Mouse (Mus musculus) layer of hippocampus, adult 9-10 months (tissue): Measurements from ENCODE around the gene Slc35f6.

Source experiments
- DNase-seq: peaks from one replicate; pipeline ENCODE4 v3.0.0; 2022; ENCODE audit warnings: low spot score

Gene Slc35f6

GRCm38 (mm10) chr5:30647815-30648560 lies at the start of gene Slc35f6:
TSS of gene Slc35f6 (plus strand) at chr5:30647933.
- peak; percentile 87 for DNase-seq

- no peak for DNase-seq
Measured at GRCm38 (mm10) chr5:30601397-30601796, 46.3 kb upstream of the Slc35f6 start.

DNA sequence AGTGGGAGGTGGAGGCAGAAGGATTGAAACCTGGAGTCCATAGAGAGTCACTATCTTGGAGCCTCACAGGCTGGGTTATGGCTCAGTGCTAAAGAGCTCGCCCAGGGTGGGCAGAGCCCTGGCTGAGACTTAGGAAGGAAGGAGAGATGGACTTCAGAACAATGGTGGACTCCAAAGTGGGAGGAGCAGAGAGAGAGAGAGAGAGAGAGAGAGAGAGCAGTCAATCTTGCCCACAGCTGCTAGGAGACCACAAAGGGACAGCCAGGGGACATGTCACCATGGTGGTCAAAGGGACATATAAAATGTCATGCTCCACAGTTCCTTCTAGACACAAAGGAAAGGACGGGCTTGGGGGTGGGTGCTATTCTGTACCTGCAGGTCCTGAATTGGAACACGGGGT lies 44.5 kb upstream of the Slc35f6 start:
- no peak for DNase-seq

DNA sequence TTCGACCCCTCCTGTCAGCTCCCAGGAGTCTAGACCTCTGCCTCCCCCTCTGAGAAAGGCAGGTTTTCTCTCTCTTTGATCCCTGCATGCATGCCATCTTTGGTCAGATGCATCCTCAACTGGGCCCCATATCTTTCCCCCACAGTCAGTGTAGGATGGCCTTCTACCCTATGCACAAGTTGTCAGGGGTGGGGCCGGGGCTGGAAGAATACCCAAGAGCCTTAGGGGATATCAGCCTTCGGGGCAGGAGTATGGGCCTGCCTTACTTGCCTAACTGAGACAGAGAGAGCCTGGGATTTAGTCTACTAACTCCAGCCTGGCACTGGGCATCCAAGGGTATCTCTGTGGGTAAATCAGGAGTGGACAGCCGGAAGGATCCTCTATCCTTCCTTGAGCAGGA lies 43.8 kb upstream of the Slc35f6 start:
- DNase-seq: no peak

DNA sequence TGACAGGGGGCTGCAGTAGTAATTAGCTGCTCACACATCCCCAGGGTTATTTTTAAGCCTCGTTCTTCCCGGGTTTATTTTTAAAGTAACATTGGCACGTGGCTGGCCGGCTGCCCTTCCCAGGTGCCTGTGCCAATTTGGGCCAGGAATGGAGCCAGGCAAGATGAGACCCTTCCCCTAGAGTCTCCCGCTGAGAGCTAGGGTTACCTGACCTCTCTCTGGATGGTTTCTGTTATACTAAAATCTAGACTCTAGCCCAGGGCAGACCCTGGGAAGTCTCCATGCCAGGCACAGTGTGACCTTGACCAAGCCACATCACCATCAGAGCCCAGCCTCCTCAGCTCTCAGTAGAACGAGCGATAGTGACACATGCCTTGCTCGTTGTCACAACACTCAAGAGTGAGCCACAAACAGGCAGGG lies 43.0 kb upstream of the Slc35f6 start:
- no peak for DNase-seq

GRCm38 (mm10) chr5:30605649-30606048 lies 42.1 kb upstream of the Slc35f6 start:
- DNase-seq: no peak

DNA sequence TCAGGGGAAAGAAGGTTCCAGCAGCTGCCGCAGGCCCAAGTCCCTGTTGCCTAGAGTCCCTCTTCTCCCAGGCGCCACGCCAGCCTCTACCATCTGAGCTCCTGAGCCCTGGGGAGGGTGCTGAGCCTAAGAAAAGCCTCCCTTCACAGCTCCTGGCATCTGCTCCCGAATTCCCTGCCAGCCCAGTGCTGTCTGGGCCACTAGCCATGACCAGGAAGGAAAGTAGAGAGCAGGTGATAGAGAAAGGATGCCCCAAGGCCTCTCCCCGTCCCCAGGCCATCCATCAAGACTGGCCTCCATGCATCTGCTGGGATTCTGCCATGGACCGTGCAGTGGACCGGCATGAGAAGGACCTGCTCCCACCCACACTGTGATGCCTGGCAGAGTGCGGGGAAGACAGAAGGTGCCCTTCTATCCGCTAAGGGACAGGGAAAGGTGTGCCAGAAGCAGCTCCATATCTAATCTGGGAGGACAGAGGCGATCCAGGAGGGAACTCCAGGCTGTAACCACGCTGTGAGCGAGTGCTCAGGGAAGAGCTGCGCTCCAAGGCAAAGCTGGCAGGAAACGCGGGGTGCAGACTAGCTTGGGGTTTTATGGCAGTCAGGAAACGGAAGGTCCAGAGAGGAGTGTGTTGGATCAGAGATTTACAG lies 41.2 kb upstream of the Slc35f6 start:
- no peak for DNase-seq

GRCm38 (mm10) chr5:30609094-30609493 lies 38.6 kb upstream of the Slc35f6 start:
- no peak for DNase-seq

- no peak for DNase-seq
Measured at GRCm38 (mm10) chr5:30609918-30610645, 37.7 kb upstream of the Slc35f6 start.

- no peak for DNase-seq
Measured at GRCm38 (mm10) chr5:30611091-30611490, 36.6 kb upstream of the Slc35f6 start.

DNA sequence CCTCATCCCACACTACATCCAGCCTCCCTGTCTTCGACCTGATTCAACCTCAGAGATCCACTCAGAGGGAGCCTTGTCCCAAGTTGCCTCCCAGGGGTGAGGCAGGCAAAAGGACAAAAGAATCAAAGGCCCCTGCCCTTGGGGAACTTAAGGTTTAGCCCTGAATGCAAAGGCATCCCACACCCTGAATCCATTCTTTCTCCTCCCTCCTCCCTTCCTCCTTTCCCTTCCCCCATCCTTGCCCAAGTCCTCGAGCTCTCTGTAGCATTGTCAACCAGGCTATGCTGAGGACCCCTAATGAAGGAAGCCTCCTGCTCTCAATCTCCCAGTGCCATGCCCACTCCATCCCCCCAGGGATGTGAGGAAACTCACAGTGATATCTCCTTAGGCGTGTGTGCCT lies 36.0 kb upstream of the Slc35f6 start:
- no peak for DNase-seq

GRCm38 (mm10) chr5:30612575-30612974 lies 35.2 kb upstream of the Slc35f6 start:
- no peak for DNase-seq

DNA sequence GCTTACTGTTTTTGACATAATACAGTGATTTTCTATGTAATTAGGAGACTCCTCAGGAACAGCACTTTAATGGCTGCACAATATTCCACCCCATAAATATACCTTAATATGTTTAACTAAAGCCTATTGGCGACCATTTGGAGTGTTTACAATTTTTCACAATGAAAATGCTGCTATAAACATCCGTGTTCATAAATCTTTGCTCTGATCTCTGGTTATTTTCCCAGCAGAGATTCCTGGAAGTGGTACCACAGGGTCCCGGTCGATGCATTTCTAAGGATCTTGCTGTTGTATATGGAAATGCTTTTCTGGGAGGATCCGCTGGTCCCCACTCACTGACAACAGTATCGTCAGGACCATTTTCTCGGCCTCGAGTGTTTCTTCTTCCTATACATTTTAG lies 34.5 kb upstream of the Slc35f6 start:
- no peak for DNase-seq

DNA sequence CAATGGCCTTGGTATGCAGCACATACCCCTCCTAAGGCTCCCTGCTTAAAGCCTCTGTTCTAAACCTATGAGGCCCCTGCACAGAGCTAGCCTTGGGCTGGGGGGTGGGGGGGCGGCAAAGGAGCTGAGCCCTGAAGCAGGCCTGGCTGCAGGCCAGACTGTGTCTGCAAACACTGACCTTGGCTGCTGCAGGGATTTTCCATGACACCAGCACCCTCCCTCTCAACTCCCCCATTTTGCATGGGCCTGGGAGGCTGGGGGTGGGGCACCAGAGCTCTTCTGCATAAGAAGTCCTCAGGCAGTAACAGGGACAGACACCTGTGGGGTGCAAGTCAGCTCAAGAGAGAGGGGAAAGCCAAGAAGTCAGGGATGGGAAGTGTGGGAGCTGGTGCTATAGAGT lies 33.5 kb upstream of the Slc35f6 start:
- DNase-seq: no peak

GRCm38 (mm10) chr5:30615416-30615815 lies 32.3 kb upstream of the Slc35f6 start:
- no peak for DNase-seq

GRCm38 (mm10) chr5:30615819-30616218 lies 31.9 kb upstream of the Slc35f6 start:
- no peak for DNase-seq

GRCm38 (mm10) chr5:30616644-30617043 lies 31.1 kb upstream of the Slc35f6 start:
- no peak for DNase-seq

DNA sequence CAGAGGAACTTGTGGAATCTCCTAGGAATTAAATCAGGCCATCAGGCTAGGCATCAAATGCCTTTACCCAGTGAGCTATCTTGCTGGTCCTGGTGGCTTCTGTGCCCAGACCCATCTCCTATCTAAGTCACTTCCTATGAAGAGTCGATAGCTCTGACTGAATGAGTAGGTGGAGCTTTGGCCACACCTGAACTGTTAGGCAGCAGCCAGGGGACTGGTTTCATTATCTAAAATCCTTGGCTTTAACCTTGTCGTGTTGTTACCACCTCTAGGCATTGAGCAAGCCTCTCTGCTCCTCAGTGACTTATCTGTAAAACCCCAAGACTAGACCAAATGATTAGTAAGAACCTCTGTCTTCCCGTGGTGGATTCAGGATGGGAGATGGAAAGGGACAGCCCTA lies 30.4 kb upstream of the Slc35f6 start:
- DNase-seq: no peak

GRCm38 (mm10) chr5:30617851-30618250 lies 29.9 kb upstream of the Slc35f6 start:
- DNase-seq: no peak

DNA sequence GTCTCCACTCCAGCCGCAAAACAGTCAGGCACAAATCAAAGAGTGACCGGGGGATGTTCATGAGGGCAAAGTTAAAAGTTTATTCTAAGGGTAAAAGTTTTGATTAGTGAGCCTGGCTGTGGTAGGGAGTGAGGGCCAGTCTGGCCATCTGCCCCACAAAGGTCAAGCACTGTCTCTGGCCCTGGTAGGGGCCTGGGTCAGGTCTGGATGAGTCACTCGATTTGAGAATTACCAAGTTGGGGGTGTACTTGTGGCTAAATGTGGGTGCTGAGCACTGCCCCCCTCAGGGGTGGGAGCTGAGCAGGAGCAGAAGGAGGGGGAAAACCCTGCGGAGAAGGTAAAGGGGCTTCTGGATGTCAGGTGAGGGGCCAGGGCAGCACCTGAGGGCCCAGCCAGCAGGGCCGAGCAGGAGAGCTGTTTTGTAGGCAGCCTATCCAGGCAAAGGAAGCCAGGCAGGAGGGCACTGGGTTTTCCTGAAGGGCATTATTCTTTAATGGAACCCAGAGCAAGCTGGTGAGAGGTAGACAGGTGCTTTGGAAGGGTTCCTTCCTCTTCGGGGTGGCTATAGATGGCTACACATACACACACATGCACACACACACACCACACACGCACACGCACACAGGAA lies 29.2 kb upstream of the Slc35f6 start:
- no peak for DNase-seq

DNA sequence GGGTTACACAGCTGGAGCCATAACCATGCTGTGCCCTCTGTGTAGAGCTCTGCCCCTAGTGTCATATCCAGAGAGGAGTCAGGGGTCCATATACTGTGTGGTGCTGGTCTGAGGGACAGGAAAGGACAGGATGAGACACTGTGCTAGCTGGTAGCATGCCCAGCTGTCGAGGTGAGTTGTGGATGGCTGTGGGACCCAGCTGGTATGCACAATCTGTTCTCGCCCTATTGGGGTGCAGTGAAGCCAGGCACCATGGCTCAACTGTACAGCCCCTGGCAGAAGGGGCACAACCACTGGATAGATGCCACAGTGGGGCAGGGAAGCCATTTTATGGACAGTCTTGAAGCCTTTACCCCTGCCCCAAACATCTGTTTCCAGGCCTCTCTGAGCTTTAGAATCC lies 28.5 kb upstream of the Slc35f6 start:
- no peak for DNase-seq

- no peak for DNase-seq
Measured at GRCm38 (mm10) chr5:30620567-30620966, 27.2 kb upstream of the Slc35f6 start.
